Mouse (Mus musculus) embryonic facial prominence, embryonic 13.5 days (tissue): ENCODE measurements around the gene Gfod1. TPM values are rescaled to one million over a fixed set of nuclear protein-coding genes. Genes with fewer than 3 reads are reported as not detected.

Experiments
- ATAC-seq: fragments of 200-750 bp; cut with Nextera tagmentation; 2 replicates; pipeline ENCODE4 v1.8.0; 2017; ENCODE audit warnings: low read depth; ENCODE audit not compliant: insufficient number of reproducible peaks, insufficient read depth, low FRiP score, low TSS enrichment
- H3K27ac ChIP-seq: fragments of 300-500 bp; sonication (generic); 2 replicates; pipeline ENCODE4 v1.5.1; 2015; ENCODE audit warnings: moderate library complexity, mild to moderate bottlenecking, inconsistent platforms
- H3K27me3 ChIP-seq: fragments of 300-500 bp; sonication (generic); 2 replicates; pipeline ENCODE4 v1.6.1; 2015; ENCODE audit warnings: mild to moderate bottlenecking, inconsistent platforms
- H3K36me3 ChIP-seq: fragments of 300-500 bp; sonication (generic); 2 replicates; pipeline ENCODE4 v1.6.1; 2015; ENCODE audit warnings: mild to moderate bottlenecking, inconsistent platforms
- H3K4me1 ChIP-seq: fragments of 300-500 bp; sonication (generic); 2 replicates; pipeline ENCODE4 v1.6.1; 2015; ENCODE audit warnings: inconsistent platforms
- H3K4me2 ChIP-seq: fragments of 300-500 bp; sonication (generic); 2 replicates; pipeline ENCODE4 v1.6.1; 2015; ENCODE audit warnings: moderate library complexity, mild to moderate bottlenecking, inconsistent platforms
- H3K4me3 ChIP-seq: fragments of 300-500 bp; sonication (generic); 2 replicates; pipeline ENCODE4 v1.5.1; 2015; ENCODE audit warnings: mild to moderate bottlenecking, inconsistent platforms
- H3K9ac ChIP-seq: fragments of 300-500 bp; sonication (generic); 2 replicates; pipeline ENCODE4 v1.6.1; 2015; ENCODE audit warnings: mild to moderate bottlenecking, inconsistent platforms
- H3K9me3 ChIP-seq: fragments of 300-500 bp; sonication (generic); 2 replicates; pipeline ENCODE4 v1.6.1; 2016; ENCODE audit warnings: inconsistent platforms
- WGBS: fragments of 180-500 bp; shearing (Covaris S2); methylation state at CpG from one replicate; pipeline ENCODE4 v1.1.7; 2015; ENCODE audit warnings: mixed read lengths; 5-methylcytosine and 5-hydroxymethylcytosine counted together
- polyA plus RNA-seq: library from polyadenylated mRNA; unstranded; fragments of >200 nt; fragmentation: Nextera tagmentation; extraction: Ambion mirVana; gene quantifications from 2 replicates; pipeline ENCODE4 v1.2.1, GENCODE M21; 2015

Gfod1 gene
- polyA plus RNA-seq, 1 experiment from 2014 or later, result 0.74 TPM

DNA sequence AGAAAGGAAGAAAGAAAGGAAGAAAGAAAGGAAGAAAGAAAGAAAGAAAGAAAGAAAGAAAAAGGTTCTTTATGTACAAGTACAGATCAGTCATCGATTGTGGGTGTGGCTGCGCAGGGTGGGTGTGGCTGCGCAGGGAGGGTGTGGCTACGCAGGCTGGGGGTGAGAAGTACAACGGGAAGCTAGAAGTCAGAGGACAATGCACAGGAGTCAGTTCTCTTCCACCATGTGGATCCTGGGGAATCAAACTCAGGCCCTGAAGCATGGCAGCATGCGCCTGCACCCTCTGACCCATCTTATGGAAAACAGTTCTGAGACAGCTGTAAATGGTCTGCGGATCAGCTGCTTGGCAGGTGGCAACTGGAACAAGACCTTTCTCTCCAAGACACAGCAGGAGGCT, 122.9 kb downstream of the Gfod1 start:
- ATAC-seq, result no peak
- H3K4me2 ChIP-seq, result no peak overlapping the region
- H3K9me3 ChIP-seq, result no peaks in the 10 kb centered on the region
- WGBS, result 54% methylated on average over 7 of the region's 7 CpGs
- H3K27ac ChIP-seq, result no peak overlapping the region
- 0 out of 2 replicates have a peak, but pooled peaks cover 13% of the 10 kb centered on the region for H3K27me3 ChIP-seq
- peaks cover 11% of the 10 kb centered on the region for H3K4me1 ChIP-seq
- no peak overlapping the region for H3K4me3 ChIP-seq
- no peak overlapping the region for H3K9ac ChIP-seq
- no peaks in the 10 kb centered on the region for H3K36me3 ChIP-seq

DNA sequence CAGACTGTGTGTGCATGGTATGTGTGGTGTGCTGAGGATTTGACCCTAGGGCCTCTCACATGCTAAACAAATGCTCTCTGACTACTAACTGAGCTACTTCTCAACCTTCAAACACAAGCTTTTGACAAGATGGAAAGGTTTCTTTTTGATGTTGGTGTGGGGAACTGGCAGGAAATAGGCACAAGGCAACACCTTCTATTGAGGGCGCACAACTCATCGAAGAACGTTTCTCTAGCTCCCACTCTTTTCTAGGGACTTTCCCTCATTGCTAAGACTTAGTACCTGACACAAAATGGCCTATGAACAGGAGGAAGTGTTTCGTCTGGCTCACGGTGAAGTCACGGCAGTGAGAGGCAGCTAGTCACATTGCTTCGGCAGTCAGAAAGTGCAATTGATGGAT, 126.7 kb downstream of the Gfod1 start:
- Histone ChIP-seq H3K4me2 (no peak overlapping the region), H3K27me3 (0 out of 2 replicates have a peak, but pooled peaks cover 12% of the 10 kb centered on the region), H3K27ac (no peak overlapping the region), H3K36me3 (no peaks in the 10 kb centered on the region), H3K9ac (no peak overlapping the region), H3K4me3 (no peak overlapping the region), H3K4me1 (0 out of 2 replicates have a peak, but pooled peaks cover under 1% of the 10 kb centered on the region), H3K9me3 (no peaks in the 10 kb centered on the region)
- no peak for ATAC-seq
- 90% methylated on average over 7 of the region's 7 CpGs for WGBS

DNA sequence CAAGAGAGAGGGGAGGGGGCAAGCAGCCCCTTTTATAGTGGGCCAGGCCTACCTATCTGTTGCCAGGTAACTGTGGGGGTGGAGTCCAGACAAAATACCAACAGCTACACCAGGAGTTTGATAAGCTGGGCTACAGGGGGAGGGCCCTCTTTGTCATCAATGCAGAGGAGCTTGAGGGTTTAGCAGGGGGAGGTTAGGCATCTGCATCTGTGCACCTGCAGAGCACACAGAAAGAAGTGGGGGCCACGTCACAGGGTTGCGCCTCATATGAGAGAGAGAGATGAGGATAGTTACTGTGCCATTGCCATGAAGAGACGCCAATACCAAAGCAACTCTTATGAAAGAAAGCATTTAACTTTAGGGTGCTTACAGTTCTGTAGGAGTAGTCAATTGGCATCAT, 127.3 kb downstream of the Gfod1 start:
- ATAC-seq, result no peak
- 93% methylated on average over 3 of the region's 3 CpGs for WGBS
- Histone ChIP-seq H3K4me2 (no peak overlapping the region), H3K9ac (no peak overlapping the region), H3K36me3 (no peaks in the 10 kb centered on the region), H3K27ac (no peak overlapping the region), H3K4me3 (no peak overlapping the region), H3K27me3 (0 out of 2 replicates have a peak, but pooled peaks cover 5% of the 10 kb centered on the region), H3K4me1 (peaks cover 7% of the 10 kb centered on the region), H3K9me3 (no peaks in the 10 kb centered on the region)

DNA sequence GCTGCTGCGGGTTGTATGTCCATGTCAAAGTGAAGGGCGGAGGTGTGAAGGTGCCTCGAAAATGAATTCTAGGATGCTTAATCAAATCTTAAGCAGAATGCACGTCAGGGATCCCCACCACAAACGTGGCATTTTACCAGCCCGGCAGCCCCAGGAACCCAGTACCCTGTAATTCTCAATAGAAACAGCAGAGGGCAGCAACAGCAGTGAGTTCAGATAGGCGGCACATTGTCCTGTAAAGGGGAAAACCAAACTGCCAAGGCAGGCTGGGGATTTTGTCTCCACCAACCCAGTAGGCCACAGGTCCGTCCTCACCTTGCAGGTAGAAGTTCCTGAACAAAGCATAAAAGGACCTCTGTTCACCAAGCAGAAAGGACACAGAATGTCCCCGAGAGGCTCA, 130.7 kb downstream of the Gfod1 start:
- Histone ChIP-seq H3K4me3 (no peak overlapping the region), H3K9me3 (no peaks in the 10 kb centered on the region), H3K4me2 (no peak overlapping the region; the same call in 1 of the 2 replicates), H3K4me1 (peaks cover 8% of the 10 kb centered on the region), H3K27ac (no peak overlapping the region), H3K9ac (no peak overlapping the region), H3K27me3 (no peaks in the 10 kb centered on the region), H3K36me3 (0 out of 2 replicates have a peak, but pooled peaks cover 2% of the 10 kb centered on the region)
- no peak for ATAC-seq
- 14% methylated on average over 9 of the region's 9 CpGs for WGBS

DNA sequence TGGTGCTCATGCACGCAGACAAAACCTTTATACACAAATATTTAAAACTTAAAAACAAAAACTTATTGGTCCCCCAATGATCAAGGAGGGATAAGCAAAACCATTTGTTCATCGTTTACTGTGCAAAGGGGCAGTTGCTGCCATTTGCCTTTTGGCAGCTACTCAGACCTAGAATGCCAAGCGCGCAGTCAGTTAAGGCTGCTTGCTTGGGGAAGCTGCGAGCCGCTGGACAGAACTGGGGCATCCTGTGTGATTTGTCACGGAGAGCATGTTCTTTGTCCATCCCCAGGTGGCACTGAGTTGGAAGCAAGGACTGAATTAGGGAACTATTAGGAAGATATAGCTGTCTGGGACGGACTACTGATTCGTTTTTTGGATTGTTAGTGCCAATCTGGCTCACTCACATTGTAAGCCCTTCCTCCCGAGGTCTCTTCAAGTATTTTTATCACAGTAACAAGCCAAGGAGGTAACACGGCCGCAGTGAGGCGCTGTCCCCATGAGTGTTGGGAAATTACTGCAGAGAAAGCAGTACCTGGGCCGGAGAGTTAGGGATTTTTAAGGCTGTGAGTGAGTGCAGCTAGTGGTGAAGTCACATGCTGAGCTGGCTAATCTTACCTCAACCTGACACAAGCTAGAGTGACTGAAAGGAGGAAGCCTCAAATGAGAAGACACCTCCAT, 131.8 kb downstream of the Gfod1 start:
- 38% methylated on average over 14 of the region's 14 CpGs for WGBS

DNA sequence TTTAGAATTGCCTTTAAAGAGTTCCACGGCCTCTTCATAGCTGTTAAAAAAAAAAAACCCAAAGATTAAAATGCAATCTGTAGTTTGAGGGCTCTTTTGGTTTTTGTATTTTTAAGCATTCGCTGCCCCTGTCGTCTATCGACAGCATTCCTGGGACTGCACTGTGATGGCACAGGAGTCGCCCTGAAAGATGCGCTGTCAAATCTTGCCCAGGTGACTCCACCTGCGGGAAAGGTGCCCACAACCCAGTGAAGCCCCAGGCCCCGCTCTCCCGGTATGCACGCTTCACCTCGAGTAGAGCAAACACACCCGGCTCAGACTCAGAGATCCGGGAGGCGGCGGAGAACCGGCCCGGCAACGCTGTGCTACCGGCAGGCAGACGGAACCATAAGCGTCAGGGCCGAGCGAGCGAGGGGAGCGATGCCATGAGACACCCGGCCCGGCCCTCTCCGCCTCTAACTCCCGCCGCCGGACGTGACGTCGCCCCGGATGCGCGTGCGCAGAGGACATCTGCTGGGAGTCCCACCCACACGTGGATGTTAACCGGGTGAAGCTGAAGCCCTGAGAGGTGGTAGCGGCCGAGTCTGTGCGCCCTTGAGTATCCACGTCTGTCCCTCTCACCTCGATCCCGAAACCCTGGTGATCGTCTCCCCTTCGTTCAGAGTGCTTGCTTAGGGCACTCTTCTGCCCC, 132.8 kb downstream of the Gfod1 start, which contains the start of gene Tbc1d7:
Gene Tbc1d7 (minus strand): TSS at position 482 of the 691 bp plus-strand sequence.
- Histone ChIP-seq H3K4me1 (peaks cover 8% of the 10 kb centered on the region), H3K9ac (peak within 1 kb of the TSS; percentile 89), H3K9me3 (no peaks in the 10 kb centered on the region), H3K36me3 (0 out of 2 replicates have a peak, but pooled peaks cover 4% of the 10 kb centered on the region), H3K4me3 (peak within 1 kb of the TSS; percentile 70), H3K4me2 (peak within 1 kb of the TSS; percentile 67), H3K27me3 (no peaks in the 10 kb centered on the region), H3K27ac (peak within 1 kb of the TSS; percentile 83)
- WGBS, result under 1% methylated on average over 48 of the region's 48 CpGs
- peak; percentile 91 for ATAC-seq

More for the DNA sequence above, 131.8 kb downstream of the Gfod1 start:
- H3K4me1 ChIP-seq, result peaks cover 8% of the 10 kb centered on the region
- no peak for ATAC-seq
- peak overlapping the region; percentile 70 for H3K4me3 ChIP-seq
- H3K4me2 ChIP-seq, result peak overlapping the region; percentile 67
- H3K9me3 ChIP-seq, result no peaks in the 10 kb centered on the region
- peak overlapping the region; percentile 89 for H3K9ac ChIP-seq
- H3K36me3 ChIP-seq, result 0 out of 2 replicates have a peak, but pooled peaks cover 4% of the 10 kb centered on the region
- H3K27ac ChIP-seq, result peak overlapping the region; percentile 81; the same call in 1 of the 2 replicates
- no peaks in the 10 kb centered on the region for H3K27me3 ChIP-seq

DNA sequence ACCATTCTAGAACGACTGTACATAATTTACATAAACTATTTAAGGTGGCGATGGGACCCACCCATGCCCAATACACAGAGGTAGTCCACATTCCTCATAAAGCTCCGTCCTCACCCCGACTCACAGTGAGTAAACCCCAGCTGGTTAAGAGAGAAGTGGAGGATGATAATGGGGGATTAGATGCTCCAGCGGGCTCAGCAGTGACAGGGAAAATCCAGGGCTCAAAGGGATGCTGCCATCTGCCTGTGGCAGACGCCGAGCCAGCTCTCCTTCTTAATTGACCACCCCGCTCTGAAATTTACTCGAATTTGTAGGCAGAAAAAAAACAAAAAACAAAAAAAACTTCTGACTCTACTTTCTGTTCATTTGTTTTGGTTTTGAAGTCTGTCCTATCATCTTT, 136.3 kb downstream of the Gfod1 start:
- Histone ChIP-seq H3K36me3 (peaks cover 24% of the 10 kb centered on the region), H3K27ac (no peak overlapping the region), H3K9ac (no peak overlapping the region), H3K4me3 (no peak overlapping the region), H3K9me3 (no peaks in the 10 kb centered on the region), H3K27me3 (no peaks in the 10 kb centered on the region), H3K4me1 (peaks cover 8% of the 10 kb centered on the region), H3K4me2 (no peak overlapping the region)
- ATAC-seq, result no peak
- 76% methylated on average over 9 of the region's 9 CpGs for WGBS

DNA sequence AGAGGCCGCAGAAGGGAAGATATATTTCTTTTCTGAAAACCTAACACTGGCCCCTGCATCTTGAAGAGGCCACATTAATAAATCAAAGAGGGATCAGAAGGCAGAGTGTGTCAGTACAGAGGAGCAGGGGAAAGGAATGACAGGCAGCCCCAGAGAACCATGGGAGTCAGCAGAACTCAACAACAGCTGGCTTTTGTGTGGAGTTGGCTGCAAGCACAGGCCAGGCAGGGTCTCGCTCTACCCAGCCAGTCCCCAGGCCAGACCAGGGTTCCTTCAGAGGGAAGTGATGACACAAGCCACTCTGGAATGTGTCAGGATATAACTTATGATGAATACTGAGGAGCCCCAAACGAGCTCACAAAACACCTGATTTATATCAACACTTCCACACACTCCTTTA, 144.5 kb downstream of the Gfod1 start:
- Histone ChIP-seq H3K9me3 (no peaks in the 10 kb centered on the region), H3K4me1 (no peaks in the 10 kb centered on the region), H3K4me2 (no peak overlapping the region), H3K36me3 (peaks cover 43% of the 10 kb centered on the region), H3K4me3 (no peak overlapping the region), H3K27me3 (no peaks in the 10 kb centered on the region), H3K27ac (no peak overlapping the region), H3K9ac (no peak overlapping the region)
- no peak for ATAC-seq
- 66% methylated on average over 3 of the region's 3 CpGs for WGBS

DNA sequence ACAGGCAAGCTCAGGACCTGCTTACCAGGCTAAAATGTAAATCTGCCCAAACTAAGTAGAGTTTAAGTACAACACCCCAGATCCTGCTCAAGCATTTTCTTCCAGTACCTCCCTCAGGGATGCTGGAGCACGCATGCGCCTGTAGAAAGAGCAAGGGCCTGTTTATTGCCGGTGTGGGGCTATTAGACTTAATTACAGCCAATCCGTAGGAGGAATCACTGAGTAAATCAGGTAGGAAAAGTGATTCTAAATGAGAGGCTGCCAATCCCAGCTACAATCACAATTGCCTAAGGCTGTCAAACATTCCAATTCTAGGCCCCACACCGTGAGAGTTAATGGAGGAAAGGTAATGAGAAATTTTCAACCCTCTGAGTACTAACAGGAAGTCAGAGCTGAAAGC, 145.7 kb downstream of the Gfod1 start:
- Histone ChIP-seq H3K4me3 (no peak overlapping the region), H3K4me1 (no peaks in the 10 kb centered on the region), H3K9me3 (no peaks in the 10 kb centered on the region), H3K27me3 (no peaks in the 10 kb centered on the region), H3K27ac (no peak overlapping the region), H3K4me2 (no peak overlapping the region), H3K36me3 (peaks cover 46% of the 10 kb centered on the region), H3K9ac (no peak overlapping the region)
- 46% methylated on average over 5 of the region's 5 CpGs for WGBS
- ATAC-seq, result no peak

DNA sequence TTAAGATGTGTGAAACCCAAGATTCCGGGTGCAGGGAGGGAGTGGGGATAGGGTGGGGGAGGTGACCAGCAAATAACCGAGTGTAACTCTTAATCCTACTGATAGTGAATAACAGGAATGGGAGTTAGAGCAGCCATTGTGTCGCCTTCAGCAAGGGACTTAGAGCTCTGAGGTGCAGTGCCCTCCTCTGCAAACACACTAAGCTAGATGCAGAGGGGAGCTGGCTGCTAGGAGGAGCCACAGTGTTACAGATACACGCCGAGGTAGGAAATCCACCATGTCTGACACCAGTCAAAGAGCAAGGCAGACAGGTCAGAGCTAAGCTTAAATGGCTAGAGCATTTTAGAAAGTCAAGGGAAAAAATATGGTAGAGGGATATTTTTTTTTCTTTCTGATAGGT, 146.6 kb downstream of the Gfod1 start:
- no peak for ATAC-seq
- Histone ChIP-seq H3K4me1 (no peaks in the 10 kb centered on the region), H3K4me2 (no peak overlapping the region), H3K4me3 (no peak overlapping the region), H3K36me3 (peaks cover 52% of the 10 kb centered on the region), H3K9me3 (no peaks in the 10 kb centered on the region), H3K9ac (no peak overlapping the region), H3K27ac (no peak overlapping the region), H3K27me3 (no peaks in the 10 kb centered on the region)
- WGBS, result 44% methylated on average over 5 of the region's 5 CpGs

DNA sequence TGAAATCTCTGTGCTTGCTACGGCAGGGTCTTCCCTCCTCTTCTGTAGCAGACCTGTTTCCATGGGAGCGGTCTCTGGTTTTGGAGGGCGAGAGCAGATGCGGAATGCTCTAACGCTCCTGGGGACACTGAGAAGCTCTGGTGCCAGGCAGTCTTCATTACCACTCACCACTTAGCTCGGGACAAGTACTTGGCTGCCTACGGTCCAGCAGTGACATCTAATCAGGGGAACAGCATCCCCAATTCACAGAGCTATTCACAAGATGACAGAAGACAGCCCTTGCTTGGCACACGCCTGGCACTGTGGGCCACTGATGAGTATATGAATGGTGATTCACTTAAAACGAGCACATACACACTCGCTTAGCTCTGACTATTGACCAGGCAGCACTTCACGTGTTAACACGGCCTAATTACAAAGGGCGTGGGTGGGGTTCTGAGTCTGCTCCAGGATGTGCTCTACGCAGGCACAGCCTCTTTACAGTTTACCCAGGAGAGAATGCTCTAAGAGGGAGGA, 151.9 kb downstream of the Gfod1 start:
- Histone ChIP-seq H3K4me3 (no peak overlapping the region), H3K4me2 (no peak overlapping the region), H3K4me1 (no peaks in the 10 kb centered on the region), H3K27me3 (no peaks in the 10 kb centered on the region), H3K36me3 (peaks cover 62% of the 10 kb centered on the region), H3K27ac (no peak overlapping the region), H3K9ac (no peak overlapping the region), H3K9me3 (no peaks in the 10 kb centered on the region)
- 89% methylated on average over 14 of the region's 14 CpGs for WGBS
- no peak for ATAC-seq
